Mouse (Mus musculus) liver, embryonic 11.5 days (tissue): ENCODE measurements at regions not wholly inside any gene's neighbourhood (a gene's known extent, or its start where the extent isn't known, plus 50 kb on each side); places are given as distances from the start of the nearest gene placed in this dataset.

Experiments used
- ATAC-seq: fragments of 200-750 bp; cut with Nextera tagmentation; replicated peaks from 2 replicates; pipeline ENCODE4 v1.8.0; 2017; ENCODE audit warnings: moderate number of reproducible peaks, mild to moderate bottlenecking, moderate TSS enrichment, moderate library complexity; ENCODE audit not compliant: low FRiP score
- DNase-seq: peaks from one replicate; pipeline ENCODE4 v3.0.0-alpha.2; 2017; ENCODE audit warnings: low spot score
- H3K27ac ChIP-seq: fragments of 300-500 bp; sonication (generic); 2 replicates; pipeline ENCODE4 v1.5.1; 2014; ENCODE audit warnings: mild to moderate bottlenecking, low read depth, low read length, control low read depth
- H3K27me3 ChIP-seq: fragments of 300-500 bp; sonication (generic); replicated peaks from 2 replicates; pipeline ENCODE4 v1.6.1; 2014; ENCODE audit warnings: low read length, mixed read lengths; ENCODE audit not compliant: control insufficient read depth, insufficient read depth
- H3K36me3 ChIP-seq: fragments of 300-500 bp; sonication (generic); 2 replicates; pipeline ENCODE4 v1.6.1; 2014; ENCODE audit warnings: mild to moderate bottlenecking, low read length, moderate library complexity, mixed read lengths; ENCODE audit not compliant: control insufficient read depth, insufficient read depth
- H3K4me1 ChIP-seq: fragments of 300-500 bp; sonication (generic); replicated peaks from 2 replicates; pipeline ENCODE4 v1.6.1; 2014; ENCODE audit warnings: low read length, mixed read lengths; ENCODE audit not compliant: control insufficient read depth, insufficient read depth
- H3K4me2 ChIP-seq: fragments of 300-500 bp; sonication (generic); 2 replicates; pipeline ENCODE4 v1.6.1; 2014; ENCODE audit warnings: mild to moderate bottlenecking, control low read depth, moderate library complexity
- H3K4me3 ChIP-seq: fragments of 300-500 bp; sonication (generic); 2 replicates; pipeline ENCODE4 v1.5.1; 2014; ENCODE audit warnings: low read depth, low read length, control low read depth
- H3K9ac ChIP-seq: fragments of 300-500 bp; sonication (generic); 2 replicates; pipeline ENCODE4 v1.6.1; 2014; ENCODE audit warnings: low read depth, low read length, control low read depth
- H3K9me3 ChIP-seq: fragments of 300-500 bp; sonication (generic); 2 replicates; pipeline ENCODE4 v1.6.1; 2016; ENCODE audit warnings: low read length, inconsistent platforms, mixed read lengths; ENCODE audit not compliant: control insufficient read depth
- WGBS: fragments of 180-500 bp; shearing (Covaris S2); extraction: QIAGEN DNeasy Blood & Tissue Kit; methylation state at CpG from one replicate; pipeline ENCODE4 v1.1.7; 2014; 5-methylcytosine and 5-hydroxymethylcytosine counted together

DNA sequence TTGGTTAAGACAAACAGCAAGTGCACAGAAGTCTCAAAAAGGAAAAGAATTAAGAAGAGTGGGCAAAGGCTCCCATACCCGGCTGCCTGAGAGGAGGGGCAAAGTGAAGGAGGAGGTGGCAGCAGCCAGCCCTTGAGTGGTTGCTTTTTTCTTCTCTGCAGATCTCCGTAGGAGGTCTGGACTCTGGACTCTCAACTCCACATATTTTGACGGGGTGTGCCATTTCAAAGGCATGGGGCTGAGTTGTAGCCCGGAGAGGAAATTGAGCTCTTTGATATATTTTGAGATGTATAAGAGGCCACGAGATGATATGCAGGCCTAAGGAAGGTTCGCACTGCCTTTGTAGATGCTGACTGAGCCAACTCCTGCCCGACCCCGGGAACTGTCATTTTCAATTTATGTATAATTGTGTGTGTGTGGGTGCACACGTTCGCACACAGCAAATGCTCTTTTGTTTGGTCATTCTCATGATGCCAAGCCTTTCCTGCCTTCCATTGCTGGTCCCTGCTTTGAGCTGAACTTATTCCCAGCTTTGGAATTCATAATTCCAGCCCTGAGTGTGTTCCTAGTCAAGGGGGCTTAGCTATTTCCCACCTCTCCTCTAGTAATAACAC lies 56.4 kb downstream of the Cxcr4 start:
- WGBS: 62% methylated on average over 10 of the region's 10 CpGs
- DNase-seq (no peak), ATAC-seq (no peak)

GRCm38 (mm10) chr1:128532632-128533031 lies 59.5 kb downstream of the Cxcr4 start:
- DNase-seq: no peak
- H3K36me3 ChIP-seq: no peaks in the 10 kb centered on the region
- no peak overlapping the region for H3K4me2 ChIP-seq
- no peak overlapping the region for H3K27ac ChIP-seq
- no peak overlapping the region for H3K9ac ChIP-seq
- WGBS: 12% methylated on average over 4 of the region's 4 CpGs
- H3K4me3 ChIP-seq: no peak overlapping the region
- no peak for ATAC-seq
- no peaks in the 10 kb centered on the region for H3K9me3 ChIP-seq
- H3K27me3 ChIP-seq: no peaks in the 10 kb centered on the region
- no peaks in the 10 kb centered on the region for H3K4me1 ChIP-seq

More for the DNA sequence above, 56.4 kb downstream of the Cxcr4 start:
- Histone ChIP-seq H3K4me3 (no peak overlapping the region), H3K4me2 (no peak overlapping the region), H3K4me1 (no peaks in the 10 kb centered on the region), H3K36me3 (no peaks in the 10 kb centered on the region), H3K9me3 (no peaks in the 10 kb centered on the region), H3K27me3 (no peaks in the 10 kb centered on the region), H3K9ac (no peak overlapping the region), H3K27ac (no peak overlapping the region)

GRCm38 (mm10) chr1:128529808-128530545 lies 62.1 kb downstream of the Cxcr4 start:
- Histone ChIP-seq H3K9ac (no peak overlapping the region), H3K36me3 (no peaks in the 10 kb centered on the region), H3K27me3 (no peaks in the 10 kb centered on the region), H3K4me2 (no peak overlapping the region), H3K9me3 (no peaks in the 10 kb centered on the region), H3K4me1 (no peaks in the 10 kb centered on the region), H3K27ac (no peak overlapping the region), H3K4me3 (no peak overlapping the region)
- DNase-seq (no peak), ATAC-seq (no peak)
- 68% methylated on average over 4 of the region's 4 CpGs for WGBS

- no peaks in the 10 kb centered on the region for H3K4me1 ChIP-seq
- no peak overlapping the region for H3K4me2 ChIP-seq
- H3K27me3 ChIP-seq: no peaks in the 10 kb centered on the region
- H3K9ac ChIP-seq: no peak overlapping the region
- H3K9me3 ChIP-seq: no peaks in the 10 kb centered on the region
- ATAC-seq (no peak), DNase-seq (no peak)
- no peak overlapping the region for H3K4me3 ChIP-seq
- no peaks in the 10 kb centered on the region for H3K36me3 ChIP-seq
- WGBS: 82% methylated on average over 4 of the region's 4 CpGs
- no peak overlapping the region for H3K27ac ChIP-seq
These were observed 72.9 kb downstream of the Cxcr4 start for GRCm38 (mm10) chr1:128519234-128519633.

GRCm38 (mm10) chr1:128518514-128518913 lies 73.6 kb downstream of the Cxcr4 start:
- no peak overlapping the region for H3K9ac ChIP-seq

GRCm38 (mm10) chr1:128517351-128517750 lies 74.7 kb downstream of the Cxcr4 start:
- H3K9ac ChIP-seq: no peak overlapping the region
- H3K27ac ChIP-seq: no peak overlapping the region
- H3K27me3 ChIP-seq: no peaks in the 10 kb centered on the region
- DNase-seq (no peak), ATAC-seq (no peak)
- WGBS: 79% methylated on average over 1 of the region's 1 CpGs
- H3K4me1 ChIP-seq: no peaks in the 10 kb centered on the region
- no peaks in the 10 kb centered on the region for H3K36me3 ChIP-seq
- no peak overlapping the region for H3K4me3 ChIP-seq
- no peak overlapping the region for H3K4me2 ChIP-seq
- no peaks in the 10 kb centered on the region for H3K9me3 ChIP-seq

More at GRCm38 (mm10) chr1:128518514-128518913, 73.6 kb downstream of the Cxcr4 start:
- no peaks in the 10 kb centered on the region for H3K27me3 ChIP-seq
- DNase-seq: no peak
- WGBS: 89% methylated on average over 5 of the region's 5 CpGs
- no peaks in the 10 kb centered on the region for H3K9me3 ChIP-seq
- no peak overlapping the region for H3K4me2 ChIP-seq
- H3K27ac ChIP-seq: no peak overlapping the region
- ATAC-seq: no peak
- H3K4me3 ChIP-seq: no peak overlapping the region
- H3K4me1 ChIP-seq: no peaks in the 10 kb centered on the region
- H3K36me3 ChIP-seq: no peaks in the 10 kb centered on the region

- Histone ChIP-seq H3K27ac (no peak overlapping the region), H3K27me3 (no peaks in the 10 kb centered on the region), H3K4me2 (no peak overlapping the region), H3K4me3 (no peak overlapping the region), H3K4me1 (no peaks in the 10 kb centered on the region), H3K9ac (no peak overlapping the region), H3K36me3 (no peaks in the 10 kb centered on the region), H3K9me3 (no peaks in the 10 kb centered on the region)
- DNase-seq (no peak), ATAC-seq (no peak)
- WGBS: 87% methylated on average over 1 of the region's 1 CpGs
These were observed 77.8 kb downstream of the Cxcr4 start for GRCm38 (mm10) chr1:128514327-128514726.

- no peaks in the 10 kb centered on the region for H3K27me3 ChIP-seq
- H3K4me2 ChIP-seq: no peak overlapping the region
- 68% methylated on average over 2 of the region's 2 CpGs for WGBS
- no peaks in the 10 kb centered on the region for H3K4me1 ChIP-seq
- DNase-seq: no peak
- ATAC-seq: no peak
- no peaks in the 10 kb centered on the region for H3K9me3 ChIP-seq
- no peak overlapping the region for H3K9ac ChIP-seq
- H3K27ac ChIP-seq: no peak overlapping the region
- no peak overlapping the region for H3K4me3 ChIP-seq
- H3K36me3 ChIP-seq: no peaks in the 10 kb centered on the region
These were observed 78.2 kb downstream of the Cxcr4 start for GRCm38 (mm10) chr1:128513911-128514310.

- Histone ChIP-seq H3K36me3 (no peaks in the 10 kb centered on the region), H3K4me2 (no peak overlapping the region), H3K27ac (no peak overlapping the region), H3K4me3 (no peak overlapping the region), H3K27me3 (no peaks in the 10 kb centered on the region), H3K4me1 (no peaks in the 10 kb centered on the region), H3K9ac (no peak overlapping the region), H3K9me3 (no peaks in the 10 kb centered on the region)
- no peak for DNase-seq
- WGBS: 63% methylated on average over 4 of the region's 4 CpGs
- ATAC-seq: no peak
These were observed 78.9 kb downstream of the Cxcr4 start for GRCm38 (mm10) chr1:128513153-128513552.
